Mouse (Mus musculus) kidney, adult 9 months (tissue): ENCODE measurements at regions not wholly inside any gene's neighbourhood (a gene's known extent, or its start where the extent isn't known, plus 50 kb on each side); places are given as distances from the start of the nearest gene placed in this dataset.

ENCODE experiments used
- DNase-seq: peaks from one replicate; pipeline ENCODE4 v3.0.0; 2022

- no peak for DNase-seq
These were observed 83.7 kb upstream of the Runx3 start for GRCm38 (mm10) chr4:135036764-135037163.

GRCm38 (mm10) chr4:135039234-135039633, 81.2 kb upstream of the Runx3 start:
- no peak for DNase-seq

GRCm38 (mm10) chr4:135041921-135042320, 78.5 kb upstream of the Runx3 start:
- DNase-seq, result no peak

- no peak for DNase-seq
These were observed 78.0 kb upstream of the Runx3 start for GRCm38 (mm10) chr4:135042501-135042900.

GRCm38 (mm10) chr4:135045054-135045453, 75.4 kb upstream of the Runx3 start:
- DNase-seq, result peak; percentile 43

GRCm38 (mm10) chr4:135046619-135047018, 73.8 kb upstream of the Runx3 start:
- DNase-seq, result no peak

DNA sequence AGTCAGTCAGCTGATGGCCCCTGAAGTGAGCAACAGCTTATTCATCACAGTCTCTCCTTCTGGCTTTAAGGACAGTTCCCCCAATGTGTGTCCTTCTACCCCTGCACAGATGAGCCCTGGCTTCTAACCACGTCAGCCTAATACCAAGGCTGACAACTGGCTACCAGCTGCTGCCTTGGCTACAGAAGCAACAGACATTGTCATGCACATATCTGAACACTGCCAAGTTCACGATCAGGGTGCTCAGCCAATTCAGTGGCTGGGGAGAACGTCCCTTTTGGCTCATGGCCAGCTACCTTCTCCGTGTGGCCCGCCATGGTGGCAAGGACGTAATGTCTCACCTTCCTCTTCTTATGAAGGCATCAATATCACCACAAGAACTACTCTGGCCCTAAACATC, 73.2 kb upstream of the Runx3 start:
- no peak for DNase-seq

DNA sequence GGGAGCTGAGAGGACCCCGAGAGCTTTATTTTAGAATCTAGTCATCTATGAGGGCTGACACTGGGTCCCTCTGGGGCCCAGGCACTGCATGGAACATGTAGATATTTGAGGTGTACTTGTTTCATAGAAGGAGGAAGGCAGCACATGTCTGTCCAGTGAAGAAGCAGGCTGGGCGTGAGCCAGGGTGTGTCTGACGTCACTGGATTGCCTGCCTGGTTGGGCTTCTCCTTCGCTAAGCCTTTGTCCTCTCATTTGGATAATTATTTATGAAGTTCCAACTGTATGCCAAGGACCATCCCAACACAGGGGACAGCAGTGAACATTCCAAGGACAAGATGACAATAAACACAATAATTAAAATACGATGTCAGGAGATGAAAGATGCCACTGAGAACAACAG, 72.7 kb upstream of the Runx3 start:
- peak; percentile 77 for DNase-seq

- no peak for DNase-seq
These were observed 70.5 kb upstream of the Runx3 start for GRCm38 (mm10) chr4:135049924-135050323.

DNA sequence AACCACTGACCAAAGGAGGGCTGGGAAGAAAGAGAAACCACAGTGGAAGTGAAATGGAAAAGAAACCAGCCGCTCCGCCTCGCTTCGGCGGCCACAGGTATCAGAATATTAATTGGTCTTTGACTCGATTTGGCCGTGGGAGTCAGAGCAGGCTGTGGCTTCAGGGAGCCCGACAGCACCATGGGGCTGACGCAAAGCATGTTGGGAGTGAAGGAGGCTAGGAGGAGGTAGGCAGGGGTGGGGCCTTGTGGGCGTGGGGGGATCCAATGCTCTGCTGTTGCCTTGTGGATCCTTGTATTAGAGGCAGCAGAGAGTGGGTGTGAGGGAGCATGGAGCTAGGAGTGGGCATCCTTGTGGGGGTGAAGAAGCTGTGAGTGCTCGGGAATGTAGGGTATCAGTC, 69.0 kb upstream of the Runx3 start:
- peak; percentile 10 for DNase-seq

- peak; percentile 10 for DNase-seq
These were observed 66.9 kb upstream of the Runx3 start for GRCm38 (mm10) chr4:135053585-135053984.

DNA sequence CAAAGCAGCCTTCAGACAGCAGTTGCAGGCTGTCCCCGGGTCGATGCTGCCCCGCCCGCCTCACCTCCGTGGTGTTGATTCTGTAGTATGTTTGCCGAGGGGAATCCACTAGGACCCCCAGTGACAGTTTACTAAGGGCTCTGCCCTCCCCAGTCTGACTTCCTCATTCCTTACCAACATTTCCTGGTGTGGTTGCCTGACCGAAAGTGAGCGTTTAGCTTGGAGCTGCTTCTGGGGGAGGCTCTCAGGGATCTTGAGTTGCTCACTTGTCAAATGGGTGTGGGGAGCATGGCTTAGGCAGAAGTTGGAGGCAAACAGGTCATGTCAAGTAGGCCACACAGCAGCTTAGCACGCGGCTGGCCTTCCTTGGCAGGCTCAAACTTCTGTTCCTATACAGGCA, 66.1 kb upstream of the Runx3 start:
- no peak for DNase-seq

GRCm38 (mm10) chr4:135056371-135056770, 64.1 kb upstream of the Runx3 start:
- DNase-seq, result no peak

DNA sequence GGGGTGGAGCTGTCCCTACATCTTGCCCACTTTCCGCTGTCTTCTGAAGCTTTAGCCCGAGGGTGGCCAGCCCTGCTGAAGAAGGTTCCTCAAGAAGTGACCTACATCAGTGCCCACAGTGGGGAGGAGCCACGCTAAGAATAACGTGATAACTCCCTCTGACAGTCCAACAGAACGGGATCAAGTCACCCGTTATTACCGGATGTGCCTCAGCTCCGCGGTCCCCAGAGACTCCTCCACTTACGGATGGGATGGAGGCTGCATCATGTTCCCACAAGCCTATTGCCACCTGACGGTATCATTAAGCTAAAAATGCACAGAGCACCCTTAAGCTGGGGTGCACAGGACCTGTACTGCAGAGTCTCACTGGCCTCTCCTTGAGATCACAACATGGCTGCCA, 63.2 kb upstream of the Runx3 start:
- no peak for DNase-seq

GRCm38 (mm10) chr4:135058895-135059294, 61.6 kb upstream of the Runx3 start:
- DNase-seq, result no peak

DNA sequence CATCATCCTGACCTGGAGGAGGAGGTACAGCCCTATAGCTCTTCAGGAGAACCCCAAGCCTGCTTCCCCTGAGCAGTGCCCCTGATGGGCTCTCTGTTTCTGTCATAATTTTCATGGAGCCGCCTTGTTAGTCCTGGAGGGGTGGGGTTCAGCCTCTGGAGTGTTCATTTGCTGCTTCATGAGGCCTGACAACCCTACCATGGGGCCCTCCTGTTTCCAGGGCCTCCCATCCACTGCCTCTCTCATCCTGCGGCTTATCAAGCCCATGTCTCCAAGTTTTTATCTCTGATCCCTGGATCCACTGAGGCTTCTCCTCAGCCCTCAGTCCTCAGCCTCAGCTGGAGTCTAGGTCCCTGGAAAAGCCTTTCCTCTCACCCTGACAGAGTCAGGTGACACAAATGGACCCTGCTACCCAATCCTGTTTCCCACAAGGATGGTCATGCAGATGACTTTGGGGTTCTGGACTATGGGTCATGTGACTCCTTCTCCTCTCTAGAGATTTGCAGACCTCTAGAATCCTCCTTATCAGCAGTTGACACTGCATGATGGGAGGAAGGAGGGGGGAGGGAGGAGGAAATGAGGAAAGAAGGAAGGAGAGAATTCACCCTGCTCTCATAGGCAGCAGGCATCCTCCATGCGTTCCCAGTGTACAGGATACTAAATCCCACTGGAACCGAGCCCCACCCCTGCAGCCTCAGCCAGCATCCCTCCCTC, 59.3 kb upstream of the Runx3 start:
- DNase-seq, result no peak

- DNase-seq, result peak; percentile 84
These were observed 53.5 kb upstream of the Runx3 start for GRCm38 (mm10) chr4:135066766-135067479.

- no peak for DNase-seq
These were observed 52.6 kb upstream of the Runx3 start for GRCm38 (mm10) chr4:135067805-135068204.

- DNase-seq, result peak; percentile 22
These were observed 50.6 kb upstream of the Runx3 start for GRCm38 (mm10) chr4:135069818-135070217.
